Mouse (Mus musculus): ENCODE results near the gene Sprr2j-ps.

GRCm38 (mm10) chr3:92458620-92459019 lies 40.7 kb downstream of the Sprr2j-ps start, which contains the start of gene Sprr3:
- TF ChIP-seq CTCF (IDR thresholded peaks at IDR 0.05; ENCODE audit: low read depth) (no peak), EP300 (IDR thresholded peaks at IDR 0.05; ENCODE audit: low read depth) (no peak)
